Mouse (Mus musculus): Measurements from ENCODE around the gene Eif2s2. TPM values are rescaled to one million over a fixed set of nuclear protein-coding genes. Genes with fewer than 3 reads are reported as not detected.

Gene Eif2s2
- polyA plus RNA-seq, 1 experiment from 2014 or later: 66.3 TPM

Other genes starting within 250 kb of the Eif2s2 start
- 24.1 and 25.1 TPM in 2 replicates for gene Chmp4b, start 241.2 kb downstream of the Eif2s2 start, polyA plus RNA-seq (2015; fragmentation: Nextera tagmentation; extraction: Ambion mirVana)
- not detected in 2 replicates for gene Gm14214, start 122.9 kb downstream of the Eif2s2 start, polyA plus RNA-seq (2015; fragmentation: Nextera tagmentation; extraction: Ambion mirVana)
- gene Raly, start 101.8 kb downstream of the Eif2s2 start, polyA plus RNA-seq (2015; fragmentation: Nextera tagmentation; extraction: Ambion mirVana): 28.9 and 32.9 TPM in 2 replicates
- gene a, start 101.5 kb downstream of the Eif2s2 start, polyA plus RNA-seq (2015; fragmentation: Nextera tagmentation; extraction: Ambion mirVana): 0.30 and 0.71 TPM in 2 replicates
- gene Gm14226, start 125.3 kb upstream of the Eif2s2 start, polyA plus RNA-seq (2015; fragmentation: Nextera tagmentation; extraction: Ambion mirVana): 0.39 and 0.42 TPM in 2 replicates
- 36.9 and 46.4 TPM in 2 replicates for gene Ahcy, start 181.6 kb upstream of the Eif2s2 start, polyA plus RNA-seq (2015; fragmentation: Nextera tagmentation; extraction: Ambion mirVana)
- gene Itch, start 240.6 kb upstream of the Eif2s2 start, polyA plus RNA-seq (2015; fragmentation: Nextera tagmentation; extraction: Ambion mirVana): 34.9 and 35.6 TPM in 2 replicates

All from heart, embryonic 15.5 days (tissue).